Mouse (Mus musculus): ENCODE measurements around the gene Lims1. TPM values are rescaled to one million over a fixed set of nuclear protein-coding genes. Genes with fewer than 3 reads are reported as not detected.

Lims1 gene
- total RNA-seq, 1 experiment from 2014 or later: 54.9 TPM

DNA sequence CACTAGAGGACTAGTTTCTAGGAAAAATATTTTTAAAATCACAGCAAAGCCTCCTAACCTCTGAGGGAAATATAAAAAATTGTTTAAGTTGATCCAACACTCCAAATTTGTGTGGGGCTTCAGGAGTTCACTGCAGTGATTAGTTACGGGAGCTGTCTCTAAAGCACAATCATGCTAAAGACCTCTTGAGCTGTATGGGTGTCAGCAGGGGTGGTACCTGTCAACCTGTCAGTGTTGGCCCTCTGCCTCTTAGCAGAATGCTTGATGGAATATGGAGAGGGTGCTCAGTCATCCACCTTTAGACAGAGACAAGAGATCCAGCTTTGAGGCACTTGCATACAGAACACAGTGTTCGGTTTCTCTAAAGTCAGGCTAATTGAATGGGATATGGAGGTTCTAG, 60.5 kb downstream of the Lims1 start:
- no peak for DNase-seq

DNA sequence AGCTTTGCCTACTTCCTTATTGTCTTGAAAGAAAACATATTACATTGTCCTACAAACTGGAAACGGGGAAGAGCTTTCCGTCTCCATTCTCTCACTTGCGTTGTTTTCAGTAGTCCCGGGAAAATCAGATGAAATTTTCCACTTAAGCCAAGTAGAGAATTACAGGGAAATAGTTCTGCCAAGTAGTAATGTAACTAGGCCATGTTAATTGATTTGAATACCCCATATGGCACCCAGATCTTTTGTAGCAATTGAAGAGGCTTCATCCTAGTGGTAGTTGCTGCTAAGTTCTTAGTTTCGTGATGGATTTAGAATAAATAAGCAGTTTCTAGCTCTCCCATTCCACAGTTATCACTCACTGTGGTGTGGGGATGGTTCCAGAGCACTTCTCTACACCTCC, 62.4 kb downstream of the Lims1 start:
- DNase-seq: no peak

DNA sequence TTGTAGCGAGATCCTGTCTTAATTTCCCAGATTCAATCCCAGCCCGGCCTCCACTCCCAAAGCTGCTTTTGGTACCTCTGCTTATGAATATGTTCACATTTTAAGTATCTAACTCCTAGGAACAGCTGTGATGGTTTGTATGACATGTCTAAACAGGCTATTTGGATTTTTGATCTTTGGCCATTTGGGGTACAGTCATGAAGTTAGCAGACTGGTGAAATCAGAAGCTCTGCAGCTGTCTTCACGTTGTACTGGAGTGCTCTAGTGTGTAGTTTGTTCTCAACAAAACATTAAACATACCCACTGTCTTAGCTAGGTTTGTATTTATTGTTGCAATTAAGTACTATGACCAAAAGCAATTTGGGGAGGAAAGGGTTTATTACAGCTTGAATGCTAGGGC, 63.7 kb downstream of the Lims1 start:
- no peak for DNase-seq

DNA sequence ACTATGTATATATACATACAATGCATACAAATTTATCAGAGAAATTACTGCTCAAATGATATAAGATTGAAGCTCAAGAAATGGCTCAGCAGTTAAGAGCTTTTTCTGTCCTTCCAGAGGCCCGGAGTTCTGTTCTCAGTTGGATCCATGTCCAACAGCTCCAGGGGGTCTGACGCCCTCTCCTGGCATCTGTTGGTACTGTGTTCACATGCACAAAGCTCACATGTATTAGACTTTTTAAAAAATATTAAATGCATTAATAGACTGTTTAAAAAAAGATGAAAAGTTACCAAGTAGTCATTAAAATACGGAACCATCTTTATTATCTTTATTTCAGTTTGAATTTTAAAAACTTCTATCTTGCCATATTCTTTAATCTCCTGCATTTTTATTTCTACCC, 65.4 kb downstream of the Lims1 start:
- no peak for DNase-seq

DNA sequence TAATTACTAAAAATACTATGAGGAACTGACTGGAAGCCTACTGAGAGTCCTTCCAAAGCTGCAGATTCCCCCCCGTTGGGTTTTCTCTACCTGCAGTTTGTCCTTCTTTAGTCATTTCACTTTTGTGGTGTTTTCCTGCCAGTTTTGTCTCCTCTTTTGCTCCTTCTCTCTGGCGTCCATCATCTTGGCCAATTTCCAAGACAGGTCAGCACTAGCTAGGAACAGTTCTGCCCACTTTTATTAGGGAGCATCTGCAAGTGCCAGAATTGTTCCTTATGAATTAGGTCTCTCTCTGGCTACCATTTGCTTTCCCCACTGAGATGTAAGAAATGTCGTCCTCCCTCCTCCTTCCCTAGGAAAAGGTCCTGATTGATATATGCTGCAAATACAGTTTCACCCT, 65.9 kb downstream of the Lims1 start:
- no peak for DNase-seq

DNA sequence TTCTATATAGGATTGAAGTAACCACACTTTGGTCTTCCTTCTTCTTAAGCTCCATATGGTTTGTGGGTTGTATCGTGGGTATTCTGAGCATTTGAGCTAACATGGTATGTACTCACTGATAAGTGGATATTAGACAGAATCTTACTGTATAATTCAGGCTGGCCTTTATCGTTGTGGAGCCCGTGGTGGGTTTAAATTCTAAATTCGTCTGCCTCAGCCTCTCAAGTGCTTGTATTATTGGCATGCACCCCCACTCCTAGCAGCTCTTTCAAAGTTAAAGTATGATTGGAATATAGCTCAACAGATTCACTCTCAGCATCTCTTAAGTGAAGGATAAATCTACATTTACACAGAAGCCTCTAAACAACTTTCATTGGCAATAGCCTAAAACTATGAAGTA, 69.2 kb downstream of the Lims1 start:
- no peak for DNase-seq

DNA sequence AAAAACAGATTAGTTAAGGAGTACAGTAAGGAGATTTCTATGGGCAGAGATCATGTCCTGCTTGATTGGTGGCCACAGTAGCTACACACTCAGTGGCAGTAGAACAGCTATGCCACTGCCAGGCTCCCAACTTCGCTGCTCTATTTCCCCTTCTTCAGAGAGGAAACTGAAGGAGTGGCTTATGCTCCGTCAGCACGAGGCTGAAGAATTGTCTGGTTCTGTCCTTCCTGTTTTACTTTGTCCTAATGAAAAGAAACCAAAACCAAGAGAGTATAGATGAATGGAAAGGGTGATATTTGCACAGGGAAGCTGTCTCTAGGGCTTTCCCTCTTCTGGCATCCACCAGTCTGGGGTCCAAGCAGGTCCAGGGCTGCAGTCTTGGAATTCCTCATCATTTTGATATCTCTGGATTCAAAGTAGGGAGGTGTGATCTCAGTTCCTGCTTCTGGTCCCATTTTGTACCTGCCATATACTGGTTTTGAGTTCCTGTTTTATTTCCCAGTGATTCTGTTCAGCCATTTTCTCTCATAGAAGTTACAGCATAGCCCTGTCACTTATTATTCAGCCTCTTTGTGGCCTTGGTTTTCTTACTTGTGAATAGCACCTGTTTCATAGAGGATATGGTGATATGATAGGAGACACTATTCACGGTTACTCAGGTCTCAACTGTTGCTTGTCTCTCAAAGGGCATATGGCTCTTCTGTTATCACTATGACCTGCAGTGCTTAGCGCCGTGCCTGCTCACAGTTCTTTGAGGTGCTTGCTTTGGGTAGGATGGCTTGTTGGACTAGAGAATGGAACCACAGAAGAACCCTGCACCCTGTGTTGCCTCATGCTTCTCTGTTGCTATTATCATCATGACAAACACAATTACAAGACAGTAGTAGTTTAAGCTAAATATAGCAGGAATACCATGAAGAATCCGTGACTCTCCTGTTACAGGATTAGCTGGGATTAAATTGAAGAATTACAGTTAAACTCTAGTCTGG, 70.1 kb downstream of the Lims1 start:
- peak; percentile 23 for DNase-seq

DNA sequence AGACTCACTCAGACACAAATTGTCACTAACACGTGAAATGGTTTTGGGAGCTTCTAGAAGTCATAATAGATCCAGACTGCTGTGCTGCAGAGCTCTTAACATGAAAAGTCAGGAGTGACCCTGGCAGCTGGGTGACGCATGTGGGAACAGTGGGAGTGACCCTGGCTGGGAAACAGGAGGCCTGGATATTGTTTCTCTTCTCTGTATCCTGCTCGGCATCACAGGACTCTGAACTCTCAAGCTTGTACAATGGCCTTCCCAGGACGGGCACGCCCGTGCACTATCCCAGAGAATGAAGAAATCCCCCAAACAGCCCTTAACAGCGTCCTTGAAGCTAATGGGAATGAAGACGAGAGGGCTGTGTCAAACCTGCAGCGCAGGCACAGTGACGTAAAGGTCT, 70.9 kb downstream of the Lims1 start:
- DNase-seq: peak; percentile 88

DNA sequence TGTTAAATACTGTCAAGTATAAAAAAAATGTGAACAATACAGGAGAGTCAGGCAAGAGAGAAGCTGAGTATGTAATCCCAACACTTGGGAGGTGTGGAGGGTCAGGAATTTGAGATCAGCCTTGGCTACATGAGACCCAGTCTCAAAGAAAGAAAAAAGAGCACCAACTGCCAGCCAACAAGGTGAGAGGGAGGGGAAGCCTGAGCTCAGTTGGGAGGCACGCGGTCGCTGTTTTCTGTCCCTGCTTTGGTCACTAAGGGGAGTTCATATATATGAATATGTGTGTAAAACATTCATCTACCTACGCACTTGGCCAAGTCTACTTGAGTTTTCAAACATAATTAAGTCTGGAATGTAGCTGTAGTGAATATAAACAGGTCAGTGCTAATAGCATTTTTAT, 72.0 kb downstream of the Lims1 start:
- DNase-seq: no peak

DNA sequence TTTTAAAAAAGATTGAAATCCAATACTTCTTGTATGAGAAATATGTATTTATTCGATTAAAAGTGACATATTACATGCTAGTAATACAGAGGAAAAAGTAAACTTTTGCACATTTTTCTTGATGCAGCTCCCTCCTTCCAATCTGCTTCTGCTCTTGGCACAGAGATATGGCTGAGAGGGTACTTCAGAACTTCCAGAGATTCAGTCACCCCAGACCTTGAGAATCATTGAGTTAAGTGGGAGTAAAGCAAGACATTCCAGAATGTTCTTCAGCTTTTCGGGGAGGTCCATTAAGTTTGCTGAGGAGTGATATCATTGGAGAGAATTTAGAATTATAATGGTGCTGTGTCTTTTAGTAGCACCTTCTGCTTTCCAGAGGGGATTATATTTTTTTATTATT, 72.5 kb downstream of the Lims1 start:
- no peak for DNase-seq

DNA sequence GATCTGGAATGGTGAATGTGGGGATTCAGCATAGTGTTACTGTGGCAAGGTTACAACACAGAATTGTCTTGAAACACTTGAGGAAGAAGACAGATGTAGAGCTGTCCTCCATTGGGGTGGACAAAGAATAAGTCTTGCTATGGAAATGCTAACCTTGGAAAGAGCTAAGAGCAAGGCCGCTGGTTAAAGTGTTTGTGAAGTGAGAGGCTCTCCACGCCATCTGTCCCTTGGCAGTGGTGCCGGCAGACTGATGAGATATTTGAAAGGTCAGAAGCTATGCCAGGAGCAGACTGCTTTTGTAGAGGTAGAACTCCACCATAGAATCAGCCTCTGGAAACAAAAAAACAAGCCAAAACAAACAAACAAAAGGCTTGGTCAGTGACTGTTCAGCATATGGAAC, 73.3 kb downstream of the Lims1 start:
- DNase-seq: peak; percentile 54

DNA sequence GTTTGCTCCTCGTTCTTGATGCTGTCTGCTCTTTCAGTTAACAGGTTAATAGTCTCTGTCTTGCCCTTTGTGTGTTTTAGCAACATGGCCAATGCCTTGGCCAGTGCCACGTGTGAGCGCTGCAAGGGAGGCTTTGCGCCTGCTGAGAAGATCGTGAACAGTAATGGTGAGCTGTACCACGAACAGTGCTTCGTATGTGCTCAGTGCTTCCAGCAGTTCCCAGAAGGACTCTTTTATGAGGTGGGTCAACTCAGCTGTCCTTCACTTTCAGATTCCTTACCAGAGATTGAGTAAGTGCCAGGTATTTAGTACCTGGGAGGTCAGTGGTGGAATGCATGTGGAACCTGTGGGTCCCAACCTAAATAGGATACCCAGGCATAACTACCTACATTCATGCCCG, 75.7 kb downstream of the Lims1 start:
- no peak for DNase-seq

DNA sequence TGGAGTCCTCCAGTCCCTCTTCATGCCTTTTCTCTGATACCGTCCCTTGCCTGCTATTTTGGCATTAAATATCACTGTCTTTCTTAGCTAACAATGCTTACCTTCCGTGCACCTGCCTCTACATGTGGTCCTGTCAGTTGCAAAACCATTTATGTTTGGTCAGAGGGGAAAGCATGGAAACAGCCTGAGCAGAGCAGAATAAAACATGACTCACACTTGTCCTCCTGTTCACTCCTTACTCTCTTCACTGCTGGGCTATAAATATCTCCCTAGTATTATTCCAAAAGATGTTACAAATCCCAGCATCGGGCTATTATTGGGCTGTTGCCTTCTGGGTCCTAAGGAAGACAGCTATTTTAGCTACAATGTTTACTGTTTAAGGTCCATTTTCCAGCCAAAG, 78.6 kb downstream of the Lims1 start:
- DNase-seq: no peak

DNA sequence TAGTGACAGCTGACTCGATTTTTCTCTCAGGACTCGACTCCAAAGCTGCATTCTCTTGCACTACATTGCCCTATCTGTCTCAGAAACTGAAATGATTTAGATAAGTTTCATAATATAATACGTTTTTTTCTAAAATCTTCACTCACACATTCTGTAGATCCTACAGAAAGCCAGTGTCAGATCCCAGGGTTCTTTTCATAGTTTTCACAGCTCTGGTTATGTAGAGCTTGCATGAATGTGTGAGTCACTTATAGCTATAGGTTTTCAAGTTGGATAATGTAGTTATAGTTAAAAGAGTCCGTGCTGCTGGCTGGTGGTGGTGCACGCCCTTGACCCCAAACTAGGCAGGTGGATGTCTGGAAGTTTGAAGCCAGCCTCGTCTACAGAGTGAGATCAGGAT, 81.4 kb downstream of the Lims1 start:
- DNase-seq: no peak

DNA sequence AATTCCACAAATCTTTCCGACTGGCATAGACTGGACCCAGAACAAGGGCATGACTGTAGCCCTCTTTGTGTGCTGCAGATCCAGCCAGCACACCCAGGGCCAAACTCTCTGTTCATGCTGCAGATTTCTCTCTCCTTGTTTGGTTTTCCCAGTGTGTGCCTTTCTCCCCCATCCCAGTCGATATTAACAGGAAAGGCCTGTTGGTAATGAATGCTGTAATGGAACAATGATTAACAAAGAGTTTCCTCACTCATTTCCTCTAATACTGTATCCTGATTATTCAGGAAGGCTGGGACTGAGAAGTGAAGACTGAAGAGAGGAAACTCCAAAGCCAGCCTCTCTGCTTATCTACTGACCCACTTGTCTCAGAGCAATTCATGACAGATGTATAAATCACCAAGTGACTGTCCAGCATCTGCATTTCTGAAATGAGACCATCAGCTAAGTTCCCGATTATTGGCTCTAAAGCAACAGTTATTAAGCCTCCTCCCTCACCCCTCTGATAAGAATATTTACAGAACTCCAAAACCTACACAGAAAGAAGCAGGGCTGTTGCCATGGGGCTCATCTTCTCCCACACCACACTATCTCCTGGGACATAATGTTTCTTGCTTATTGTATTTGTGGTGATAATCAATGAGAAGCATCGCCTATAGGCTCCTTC, 82.2 kb downstream of the Lims1 start:
- DNase-seq: no peak

DNA sequence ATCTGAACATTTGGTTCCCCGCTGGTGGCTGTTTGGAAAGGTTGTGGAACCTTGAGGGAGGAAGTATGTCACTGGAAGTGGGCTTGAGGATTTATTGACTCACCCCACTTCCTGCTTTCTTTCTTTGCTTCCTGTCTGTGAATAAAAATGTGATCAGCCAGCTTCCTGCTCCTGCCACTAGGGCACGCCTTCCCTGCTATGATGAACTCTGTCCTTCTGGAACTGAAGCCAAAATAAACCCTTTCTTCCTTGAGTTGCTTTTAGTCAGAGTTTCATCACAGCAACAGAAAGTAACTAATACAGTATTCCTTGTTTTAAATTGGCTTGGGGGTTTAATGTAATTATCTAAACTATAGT, 82.7 kb downstream of the Lims1 start:
- DNase-seq: peak; percentile 51

DNA sequence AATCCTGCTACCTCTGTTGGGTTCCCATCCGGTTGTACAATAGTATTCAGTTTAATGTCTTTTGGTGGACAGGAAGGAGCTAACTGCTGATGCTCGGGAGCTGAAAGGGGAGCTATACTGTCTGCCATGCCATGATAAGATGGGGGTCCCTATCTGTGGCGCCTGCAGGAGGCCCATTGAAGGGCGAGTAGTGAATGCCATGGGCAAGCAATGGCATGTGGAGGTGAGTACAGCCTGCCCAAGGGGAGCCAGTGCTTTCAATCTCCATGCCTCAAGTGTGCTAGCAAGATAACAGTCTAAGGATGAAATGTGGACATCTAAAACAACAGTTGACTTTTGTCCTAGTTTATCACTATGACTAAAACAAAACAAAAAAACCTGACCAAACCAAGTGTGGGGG, 89.1 kb downstream of the Lims1 start:
- no peak for DNase-seq

DNA sequence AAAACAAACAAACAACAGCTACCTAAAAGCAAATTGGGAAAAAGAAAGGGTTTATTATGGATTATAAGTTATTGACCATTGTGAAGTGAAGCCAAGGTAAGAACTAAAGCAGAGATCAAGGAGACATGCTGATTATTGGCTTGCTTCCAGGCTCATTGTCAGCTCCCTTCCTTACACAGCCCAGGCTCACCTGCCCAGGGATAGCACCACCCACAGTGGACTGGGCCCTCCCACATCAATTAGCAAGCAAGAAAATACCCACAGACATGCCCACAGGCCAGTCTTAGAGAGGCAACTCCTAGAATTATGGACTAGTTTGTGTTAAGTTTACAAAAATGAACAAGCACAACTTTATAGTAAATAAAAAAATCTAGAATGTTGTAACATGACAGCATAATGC, 89.6 kb downstream of the Lims1 start:
- no peak for DNase-seq

DNA sequence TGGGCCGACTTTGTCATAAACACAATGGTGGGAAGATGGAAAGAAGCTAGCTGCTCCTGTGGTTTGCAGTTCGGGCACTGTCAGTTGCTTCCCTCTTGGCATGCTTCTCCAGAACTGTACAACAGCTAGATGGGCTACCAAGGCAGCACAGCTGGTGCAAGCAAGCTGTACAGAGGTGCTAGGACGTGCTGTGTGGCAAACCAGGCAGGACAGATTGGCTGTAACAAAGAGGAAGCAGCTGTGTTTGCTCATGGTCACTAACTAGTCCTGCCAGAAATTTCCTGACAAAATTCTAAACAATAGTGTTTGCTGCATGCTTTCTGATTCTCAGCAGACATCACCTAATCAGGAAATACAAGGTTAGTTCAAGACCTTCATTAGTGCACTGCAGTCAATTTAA, 93.4 kb downstream of the Lims1 start:
- no peak for DNase-seq

DNA sequence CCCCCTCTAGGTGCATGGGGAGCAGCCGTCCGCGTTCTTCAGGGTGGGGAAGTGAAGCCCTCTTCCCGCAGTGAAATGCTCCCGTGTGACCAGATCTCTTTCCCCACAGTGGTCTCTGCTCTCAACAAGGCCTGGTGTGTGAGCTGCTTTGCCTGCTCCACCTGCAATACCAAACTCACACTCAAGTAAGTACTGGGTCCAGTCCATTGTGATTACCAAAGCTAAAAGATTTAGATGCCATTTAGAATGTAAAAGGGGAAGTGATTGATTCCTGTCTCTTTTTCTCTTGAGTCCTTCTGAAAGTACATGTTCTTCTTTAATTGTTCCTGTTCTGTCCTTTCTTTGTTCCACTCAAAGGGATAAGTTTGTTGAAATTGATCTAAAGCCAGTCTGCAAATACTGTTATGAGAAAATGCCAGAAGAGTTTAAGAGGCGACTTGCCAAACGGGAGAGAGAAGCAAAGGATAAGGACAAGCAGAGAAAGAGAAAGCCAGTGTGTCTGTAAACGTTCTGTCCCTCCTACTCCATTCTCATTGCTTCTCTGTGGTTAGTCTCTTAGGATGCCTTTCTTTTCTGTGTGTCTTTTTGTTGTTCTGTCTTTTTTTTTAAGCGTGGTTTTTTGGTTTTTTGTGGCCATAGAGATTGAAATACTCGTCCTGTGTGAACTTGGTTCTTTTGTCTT, 95.2 kb downstream of the Lims1 start:
- DNase-seq: no peak

DNA sequence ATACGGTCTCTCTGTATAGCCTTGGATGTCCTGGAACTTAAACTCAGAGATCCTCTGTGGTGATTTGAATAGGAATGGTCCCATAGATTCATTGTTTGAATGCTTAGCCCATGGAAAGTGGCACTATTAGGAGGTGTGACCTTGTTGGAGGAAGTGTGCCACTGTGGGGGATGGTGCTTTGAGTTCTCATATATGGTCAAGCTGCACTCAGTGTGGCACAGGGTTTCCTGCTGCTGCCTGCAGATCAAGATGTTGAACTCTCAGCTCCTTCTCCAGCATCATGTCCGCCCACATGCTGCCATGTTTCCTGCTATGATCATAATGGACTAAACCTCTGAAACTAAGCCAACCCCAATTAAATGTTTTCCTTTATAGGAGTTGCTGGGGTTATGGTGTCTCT, 104.7 kb downstream of the Lims1 start:
- DNase-seq: no peak

DNA sequence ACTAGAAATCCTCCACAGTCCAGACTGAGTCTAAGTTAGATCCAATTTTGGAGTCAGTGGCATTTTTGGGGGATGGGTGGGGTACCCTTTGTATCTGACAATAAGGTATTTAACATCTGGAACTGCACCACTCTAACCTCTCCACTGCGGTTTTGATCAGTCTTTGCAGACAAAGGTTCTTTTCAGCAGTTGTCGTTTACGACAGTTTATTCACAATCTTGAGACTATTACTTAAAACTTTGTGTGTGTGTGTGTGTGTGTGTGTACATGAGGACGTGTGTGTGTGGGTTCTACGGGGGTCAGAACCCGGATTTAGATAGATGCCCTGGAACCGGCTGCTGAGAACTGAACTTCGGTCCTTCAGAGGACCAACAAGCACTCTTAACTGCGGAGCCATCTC, 122.6 kb downstream of the Lims1 start:
- peak; percentile 23 for DNase-seq

Data from adrenal gland, postnatal 14 days (tissue).